Mouse (Mus musculus) heart, postnatal 14 days (tissue): ENCODE measurements around the gene Anp32a. TPM values are rescaled to one million over a fixed set of nuclear protein-coding genes. Genes with fewer than 3 reads are reported as not detected.

ENCODE experiments used
- DNase-seq, 2 experiments: peaks; one replicate each; pipeline ENCODE4 v3.0.0; 2021 to 2022
- intact Hi-C: fragments of 180-260 bp; cut with DNase I; formaldehyde crosslinking; loops from one replicate; pipeline ENCODE4 v1.15.1; 2025
- total RNA-seq, 2 experiments: library from RNA; stranded (reverse); gene quantifications; 2 replicates each; pipeline ENCODE4 v1.2.3; 2021

Gene Anp32a
- total RNA-seq, 2 experiments from 2014 or later = 184 to 205 TPM

GRCm38 (mm10) chr9:62393531-62393930, 52.4 kb downstream of the Anp32a start:
- no peak for DNase-seq
- intact Hi-C loops = no loop called here

- no peak for DNase-seq
- intact Hi-C loops = no loop called here
Observed at GRCm38 (mm10) chr9:62394163-62394562, 53.1 kb downstream of the Anp32a start.

GRCm38 (mm10) chr9:62400531-62401170, 59.6 kb downstream of the Anp32a start:
- DNase-seq = no peak
- intact Hi-C loops = no loop called here

- DNase-seq = no peak
- intact Hi-C loops = no loop called here
Observed at GRCm38 (mm10) chr9:62401589-62401988, 60.5 kb downstream of the Anp32a start.

- no peak for DNase-seq
- intact Hi-C loops = no loop called here
Observed at GRCm38 (mm10) chr9:62406423-62407013, 65.4 kb downstream of the Anp32a start.

GRCm38 (mm10) chr9:62407357-62408146, 66.5 kb downstream of the Anp32a start:
- no peak for DNase-seq
- intact Hi-C loops = no loop called here

GRCm38 (mm10) chr9:62418742-62419141, 77.6 kb downstream of the Anp32a start:
- intact Hi-C loops = loop anchor here (5.0 kb wide), 1 partner anchor 34 kb away; no protein-coding TSS in a partner anchor

GRCm38 (mm10) chr9:62420261-62420917, 79.3 kb downstream of the Anp32a start:
- intact Hi-C loops = no loop called here
- DNase-seq = peak; percentile 68 to 70

More at GRCm38 (mm10) chr9:62418742-62419141, 77.6 kb downstream of the Anp32a start:
- no peak for DNase-seq

- intact Hi-C loops = no loop called here
Observed at GRCm38 (mm10) chr9:62421027-62421426, 79.9 kb downstream of the Anp32a start.

GRCm38 (mm10) chr9:62421911-62422310, 80.8 kb downstream of the Anp32a start:
- intact Hi-C loops = no loop called here

More at GRCm38 (mm10) chr9:62421027-62421426, 79.9 kb downstream of the Anp32a start:
- peak; percentile 83 to 88 for DNase-seq

GRCm38 (mm10) chr9:62422926-62423325, 81.8 kb downstream of the Anp32a start:
- no peak for DNase-seq
- intact Hi-C loops = no loop called here

More at GRCm38 (mm10) chr9:62421911-62422310, 80.8 kb downstream of the Anp32a start:
- no peak for DNase-seq

- intact Hi-C loops = no loop called here
- DNase-seq = no peak
Observed at GRCm38 (mm10) chr9:62423871-62424270, 82.8 kb downstream of the Anp32a start.

GRCm38 (mm10) chr9:62425265-62425664, 84.2 kb downstream of the Anp32a start:
- intact Hi-C loops = no loop called here
- no peak for DNase-seq

GRCm38 (mm10) chr9:62426021-62426420, 84.9 kb downstream of the Anp32a start:
- DNase-seq = no peak
- intact Hi-C loops = no loop called here

GRCm38 (mm10) chr9:62426531-62426930, 85.4 kb downstream of the Anp32a start:
- no peak for DNase-seq
- intact Hi-C loops = no loop called here

- no peak for DNase-seq
- intact Hi-C loops = no loop called here
Observed at GRCm38 (mm10) chr9:62427010-62427409, 85.9 kb downstream of the Anp32a start.

Other genes starting within 250 kb of the Anp32a start
- gene Glce, start 218.6 kb upstream of the Anp32a start, total RNA-seq = 10 to 100 TPM; 11.5 to 12.0 TPM
- not detected for gene Spesp1, start 59.1 kb upstream of the Anp32a start, total RNA-seq
- gene Coro2b, start 195.8 kb downstream of the Anp32a start, total RNA-seq = 10 to 100 TPM; 15.7 to 16.5 TPM